In genomic region chr9:48432449-48432848, GRCm38 (mm10) we compare ENCODE assay signal across 16 mouse cellular contexts.
"Had no signal": no experiment of that assay in that cellular context is flagged by ENCODE, and none has a peak within 500 bp of the region (broad histone marks: within the 10 kb centered on the region; RNA-seq: fewer than 3 reads in every experiment).

No protein-coding gene starts in this region.

- H3K27me3 ChIP-seq: limb, embryonic 15.5 days; liver, embryonic 12.5 days; midbrain, embryonic 12.5 days; neural tube, embryonic 15.5 days; stomach, embryonic 15.5 days had no signal

- DNase-seq: kidney, adult 11 months; kidney, adult 9 months; kidney, postnatal 36 days; layer of hippocampus, adult 9-11 months; layer of hippocampus, postnatal 36 days; lung, embryonic 14.5 days; lung, postnatal 14 days; spleen, adult 18-20 months; thymus, adult 2 months; thymus, postnatal 25 days had no signal

- H3K36me3 ChIP-seq: limb, embryonic 15.5 days; liver, embryonic 12.5 days; midbrain, embryonic 12.5 days; neural tube, embryonic 15.5 days; stomach, embryonic 15.5 days had no signal

- ATAC-seq: liver, embryonic 12.5 days; midbrain, embryonic 16.5 days had no signal
